Mouse (Mus musculus) spleen, postnatal 36 days (tissue): ENCODE results near the gene Olfr293.

Source experiments
- DNase-seq, 2 experiments: peaks; one replicate each; pipeline ENCODE4 v3.0.0; 2022; ENCODE audit warnings: low spot score in 2 of 2, mixed read lengths in 1 of 2

The Olfr293 gene

DNA sequence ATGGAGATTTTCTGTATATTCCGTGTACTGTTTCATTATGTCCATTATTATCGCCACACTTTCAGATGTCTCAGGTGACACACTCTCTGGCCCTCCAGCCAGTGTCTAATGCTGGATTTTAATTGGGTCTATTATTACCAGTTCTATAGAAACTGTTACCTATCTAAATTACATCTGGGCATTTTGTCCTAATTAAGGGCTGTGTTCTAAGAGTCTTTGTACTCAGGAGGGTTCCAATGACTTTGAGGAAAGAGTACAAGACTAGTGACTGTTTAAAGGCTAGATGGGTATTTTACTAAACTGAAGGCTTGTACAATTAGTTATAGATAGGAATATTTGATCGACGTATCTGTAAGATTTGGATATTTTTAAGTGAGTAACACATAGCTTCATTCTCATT, at the start of gene Olfr293:
Gene Olfr293 (plus strand): TSS at position 301 of the 400 bp plus-strand sequence.
- DNase-seq = no peak

- DNase-seq = no peak
These were observed 32.3 kb upstream of the Olfr293 start, which contains the start of gene Olfr294 for GRCm38 (mm10) chr7:86616543-86616942. Gene Olfr294, minus strand, starts transcription at chr7:86616643.

DNA sequence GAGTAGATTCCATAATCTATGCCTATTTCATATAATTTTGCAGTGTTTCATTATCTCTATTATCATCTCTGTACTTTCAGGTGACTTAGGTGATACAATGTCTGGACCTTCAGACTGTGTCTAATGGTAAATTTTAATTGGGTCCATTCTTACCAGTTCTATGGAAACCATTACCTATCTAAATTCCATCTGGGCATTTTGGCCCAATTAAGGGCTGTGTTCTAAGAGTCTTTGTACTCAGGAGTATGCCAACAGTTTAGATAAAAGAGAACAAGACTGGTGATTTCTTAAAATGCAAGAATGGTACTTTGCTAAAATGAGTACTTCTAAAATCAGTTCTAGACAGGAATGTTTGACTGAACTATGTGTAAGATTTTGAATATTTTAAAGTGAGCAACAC, 39.2 kb downstream of the Olfr293 start, which contains the start of gene Olfr292:
Gene Olfr292 (plus strand): TSS at position 301 of the 400 bp plus-strand sequence.
- DNase-seq = no peak
